Mouse (Mus musculus) midbrain, postnatal 0 days (tissue): ENCODE data around the gene Aox2. TPM values are rescaled to one million over a fixed set of nuclear protein-coding genes. Genes with fewer than 3 reads are reported as not detected.

Experiments used
- ATAC-seq: fragments of 200-750 bp; cut with Nextera tagmentation; 2 replicates; pipeline ENCODE4 v1.8.0; 2017; ENCODE audit warnings: moderate number of reproducible peaks, mild to moderate bottlenecking, moderate TSS enrichment, moderate library complexity; ENCODE audit not compliant: low FRiP score
- DNase-seq: peaks from one replicate; pipeline ENCODE4 v3.0.0-alpha.2; 2015; ENCODE audit warnings: low spot score
- H3K27ac ChIP-seq: fragments of 300-500 bp; sonication (generic); 2 replicates; pipeline ENCODE4 v1.5.1; 2014; ENCODE audit warnings: low read depth, mild to moderate bottlenecking, low read length, mixed read lengths
- H3K27me3 ChIP-seq: fragments of 300-500 bp; sonication (generic); 2 replicates; pipeline ENCODE4 v1.6.1; 2014; ENCODE audit warnings: low read length, control low read depth, mixed read lengths; ENCODE audit not compliant: insufficient read depth
- H3K36me3 ChIP-seq: fragments of 300-500 bp; sonication (generic); 2 replicates; pipeline ENCODE4 v1.6.1; 2014; ENCODE audit warnings: low read length, control low read depth, mixed read lengths; ENCODE audit not compliant: insufficient read depth
- H3K4me1 ChIP-seq: fragments of 300-500 bp; sonication (generic); 2 replicates; pipeline ENCODE4 v1.6.1; 2014; ENCODE audit warnings: mild to moderate bottlenecking, control low read depth, antibody characterized with exemption, low read length, mixed read lengths; ENCODE audit not compliant: insufficient read depth
- H3K4me2 ChIP-seq: fragments of 300-500 bp; sonication (generic); 2 replicates; pipeline ENCODE4 v1.6.1; 2014; ENCODE audit warnings: low read depth, mild to moderate bottlenecking, low read length, mixed read lengths; ENCODE audit not compliant: poor library complexity, severe bottlenecking
- H3K4me3 ChIP-seq: fragments of 300-500 bp; sonication (generic); 2 replicates; pipeline ENCODE4 v1.5.1; 2014; ENCODE audit warnings: low read depth, mild to moderate bottlenecking, low read length, moderate library complexity
- H3K9ac ChIP-seq: fragments of 300-500 bp; sonication (generic); replicated peaks from 2 replicates; pipeline ENCODE4 v1.6.1; 2014; ENCODE audit warnings: mild to moderate bottlenecking, low read length, moderate library complexity, mixed read lengths; ENCODE audit not compliant: poor library complexity, severe bottlenecking
- H3K9me3 ChIP-seq: fragments of 300-500 bp; sonication (generic); 2 replicates; pipeline ENCODE4 v1.6.1; 2016; ENCODE audit warnings: low read length, control low read depth
- CTCF ChIP-seq: IDR thresholded peaks from 2 replicates; pipeline ENCODE4 v1.5.1; 2016; ENCODE audit warnings: antibody characterized with exemption, mild to moderate bottlenecking
- WGBS: fragments of 180-500 bp; shearing (Covaris S2); extraction: QIAGEN DNeasy Blood & Tissue Kit; methylation state at CpG from one replicate; pipeline ENCODE4 v1.1.7; 2014; 5-methylcytosine and 5-hydroxymethylcytosine counted together
- polyA plus RNA-seq: library from polyadenylated mRNA; unstranded; fragments of >200 nt; fragmentation: Nextera tagmentation; extraction: Ambion mirVana; gene quantifications from 2 replicates; pipeline ENCODE4 v1.2.1, GENCODE M21; 2015
- total RNA-seq: library from RNA; depleted of rRNA; stranded (reverse); fragments of >200 nt; gene quantifications from 2 replicates; pipeline ENCODE4 v1.2.3, GENCODE M21; 2014

Gene Aox2
- total and polyA plus RNA-seq, 2 experiments from 2014 or later: 0.16 TPM; not detected in 1

GRCm38 (mm10) chr1:58311221-58311864 lies 33.2 kb downstream of the Aox2 start:
- Histone ChIP-seq H3K4me1 (no peaks in the 10 kb centered on the region), H3K9me3 (no peaks in the 10 kb centered on the region), H3K36me3 (no peaks in the 10 kb centered on the region), H3K4me2 (no peak overlapping the region), H3K27me3 (no peaks in the 10 kb centered on the region), H3K4me3 (no peak overlapping the region), H3K27ac (no peak overlapping the region), H3K9ac (no peak overlapping the region)
- no peak for ATAC-seq
- 76% methylated on average over 7 of the region's 7 CpGs for WGBS
- TF ChIP-seq CTCF: no peak
- DNase-seq: no peak

DNA sequence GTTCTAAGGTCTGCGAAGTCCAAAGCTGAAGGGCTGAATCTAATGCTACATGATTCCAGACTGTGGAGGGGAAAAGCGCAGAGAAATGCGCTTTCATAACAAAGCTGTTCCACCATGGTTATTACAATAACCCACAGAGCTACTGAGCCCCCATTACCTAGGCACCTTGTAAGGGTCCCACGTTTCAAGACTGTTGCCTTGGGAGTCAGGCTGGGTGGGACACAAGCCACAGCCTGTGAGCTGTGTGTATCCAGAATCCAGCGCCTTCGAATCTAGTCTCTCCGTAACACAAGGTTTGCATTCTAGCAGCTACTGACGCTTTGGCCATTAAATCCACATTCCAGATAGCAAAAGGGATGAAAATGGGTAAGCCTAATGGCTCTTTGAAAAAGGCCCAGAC lies 35.0 kb downstream of the Aox2 start:
- Histone ChIP-seq H3K9me3 (no peaks in the 10 kb centered on the region), H3K27me3 (no peaks in the 10 kb centered on the region), H3K36me3 (no peaks in the 10 kb centered on the region), H3K9ac (no peak overlapping the region), H3K4me2 (no peak overlapping the region), H3K27ac (no peak overlapping the region), H3K4me1 (no peaks in the 10 kb centered on the region), H3K4me3 (no peak overlapping the region)
- WGBS: 94% methylated on average over 8 of the region's 8 CpGs
- no peak for TF ChIP-seq CTCF
- ATAC-seq (no peak), DNase-seq (no peak)

DNA sequence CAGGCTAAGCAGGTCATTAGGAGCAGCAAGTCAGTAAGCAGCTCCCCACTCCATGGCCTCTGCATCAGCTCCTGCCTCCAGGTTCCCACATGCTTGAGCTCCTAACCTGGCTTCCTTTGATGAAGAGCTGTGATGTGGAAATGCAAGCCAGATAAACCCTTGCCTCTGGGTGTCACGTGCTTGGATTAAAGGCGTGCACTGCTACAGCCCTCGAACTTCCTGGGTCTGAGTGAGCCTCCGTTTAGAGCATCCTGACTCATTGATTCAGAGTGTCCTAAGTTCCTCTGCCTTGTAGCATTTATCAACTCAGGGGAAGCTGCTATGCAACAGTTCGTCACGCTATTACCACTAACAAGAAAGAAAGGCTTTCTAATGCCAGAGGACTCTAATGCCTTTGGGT lies 37.4 kb downstream of the Aox2 start:
- H3K27me3 ChIP-seq: no peaks in the 10 kb centered on the region
- H3K36me3 ChIP-seq: no peaks in the 10 kb centered on the region
- 66% methylated on average over 6 of the region's 6 CpGs for WGBS
- H3K9me3 ChIP-seq: no peaks in the 10 kb centered on the region
- no peak overlapping the region for H3K4me2 ChIP-seq
- no peak for TF ChIP-seq CTCF
- no peak for DNase-seq
- H3K4me3 ChIP-seq: no peak overlapping the region
- ATAC-seq: no peak
- H3K27ac ChIP-seq: no peak overlapping the region
- no peaks in the 10 kb centered on the region for H3K4me1 ChIP-seq
- no peak overlapping the region for H3K9ac ChIP-seq

GRCm38 (mm10) chr1:58333222-58333621 lies 55.1 kb downstream of the Aox2 start:
- H3K4me1 ChIP-seq: no peaks in the 10 kb centered on the region
- no peaks in the 10 kb centered on the region for H3K9me3 ChIP-seq
- DNase-seq: no peak
- WGBS: 23% methylated on average over 4 of the region's 4 CpGs
- H3K4me2 ChIP-seq: peak overlapping the region; percentile 43
- H3K27me3 ChIP-seq: no peaks in the 10 kb centered on the region
- TF ChIP-seq CTCF: no peak
- ATAC-seq: no peak
- no peaks in the 10 kb centered on the region for H3K36me3 ChIP-seq
- no peak overlapping the region for H3K9ac ChIP-seq
- peak overlapping the region; percentile 26 for H3K4me3 ChIP-seq
- no peak overlapping the region for H3K27ac ChIP-seq

- DNase-seq (peak; percentile 8), ATAC-seq (no peak)
- Histone ChIP-seq H3K36me3 (no peaks in the 10 kb centered on the region), H3K9me3 (no peaks in the 10 kb centered on the region), H3K27me3 (no peaks in the 10 kb centered on the region), H3K4me2 (no peak overlapping the region), H3K4me3 (no peak overlapping the region), H3K4me1 (no peaks in the 10 kb centered on the region), H3K27ac (no peak overlapping the region), H3K9ac (no peak overlapping the region)
- TF ChIP-seq CTCF: no peak
- WGBS: 86% methylated on average over 1 of the region's 1 CpGs
Observed at GRCm38 (mm10) chr1:58339901-58340300, 61.8 kb downstream of the Aox2 start.

DNA sequence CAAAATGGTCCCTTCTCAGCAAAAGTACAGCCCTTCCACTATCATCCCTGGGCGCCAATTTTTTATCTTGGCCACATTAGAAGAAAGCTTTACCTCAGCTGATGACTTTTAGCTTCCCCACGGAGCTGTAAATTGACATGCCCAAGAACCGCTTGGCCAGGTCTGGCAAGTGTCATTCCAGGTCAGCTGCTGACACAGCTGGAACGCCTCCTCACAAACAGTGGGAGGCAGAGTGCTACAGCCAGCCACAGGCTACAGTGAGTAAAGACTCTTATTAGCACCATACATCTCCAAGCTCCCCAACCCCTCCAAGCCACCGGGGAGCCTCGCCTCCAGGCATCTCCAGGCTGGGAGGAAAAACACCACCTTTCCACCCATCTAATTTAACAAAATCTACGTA lies 63.5 kb downstream of the Aox2 start:
- no peaks in the 10 kb centered on the region for H3K27me3 ChIP-seq
- TF ChIP-seq CTCF: no peak
- no peaks in the 10 kb centered on the region for H3K4me1 ChIP-seq
- DNase-seq: peak; percentile 8
- no peak overlapping the region for H3K4me2 ChIP-seq
- H3K9me3 ChIP-seq: no peaks in the 10 kb centered on the region
- ATAC-seq: no peak
- 45% methylated on average over 7 of the region's 7 CpGs for WGBS
- no peak overlapping the region for H3K9ac ChIP-seq
- H3K4me3 ChIP-seq: no peak overlapping the region
- no peaks in the 10 kb centered on the region for H3K36me3 ChIP-seq
- H3K27ac ChIP-seq: no peak overlapping the region
